Mouse (Mus musculus): ENCODE measurements around the gene Il9r. TPM values are rescaled to one million over a fixed set of nuclear protein-coding genes. Genes with fewer than 3 reads are reported as not detected.

Il9r gene
- total and polyA plus RNA-seq, 3 experiments: 20.0 to 52.1 (median 47.5) TPM

DNA sequence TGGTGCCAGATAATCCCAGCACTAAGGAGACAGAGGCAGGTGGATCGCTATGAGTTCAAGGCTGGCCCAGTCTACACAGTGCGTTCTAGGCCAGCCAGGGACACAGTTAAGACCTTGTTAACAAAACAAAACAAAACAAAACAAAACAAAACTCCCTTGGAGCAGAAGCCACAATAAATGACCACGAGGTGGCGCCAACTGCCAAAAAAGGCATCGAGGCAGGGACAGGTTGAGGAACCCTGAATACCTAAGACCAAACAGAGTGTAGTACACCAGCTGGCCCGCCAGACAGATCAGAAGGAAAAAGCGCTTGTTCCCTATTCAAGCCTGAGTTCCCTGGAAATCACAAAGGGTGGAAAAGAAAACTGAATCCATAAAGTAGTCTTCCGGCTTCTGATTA is 16.8 kb upstream of the Il9r start:
- H3K9me3 ChIP-seq (replicated peaks; ENCODE audit: low read length): no peaks in the 10 kb centered on the region
- no peaks in the 10 kb centered on the region for H3K79me2 ChIP-seq (replicated peaks; ENCODE audit: control insufficient read depth, extremely low read depth, insufficient read depth, poor library complexity, severe bottlenecking)
- H3K4me3 ChIP-seq (replicated peaks in 1 of 3; ENCODE audit: low read depth in 2 of 3, low read length in 2 of 3, poor library complexity in 1 of 3): no peak overlapping the region
- DNase-seq (ENCODE audit: extremely low read depth): peak; percentile 88
- H3K36me3 ChIP-seq (replicated peaks in 1 of 2; ENCODE audit: control insufficient read depth in 1 of 2, insufficient read depth in 1 of 2, low read length in 1 of 2): peaks cover 39 to 72% of the 10 kb centered on the region in 2 experiments
- no peak overlapping the region for H3K4me2 ChIP-seq (ENCODE audit: insufficient read depth, low read depth, poor library complexity, severe bottlenecking)
- H3K27me3 ChIP-seq (replicated peaks): no peaks in the 10 kb centered on the region
- dilution Hi-C loops (cut with MboI; ENCODE audit: extremely low pct_ligation_motif_present, extremely low pct_unique_long_range_greater_than_20kb, low sequenced_read_pairs): no loop called here
- H3K27ac ChIP-seq (ENCODE audit: insufficient read depth, low read depth): no peak overlapping the region
- in situ Hi-C loops (cut with MboI; ENCODE audit: low pct_ligation_motif_present, low pct_unique_long_range_greater_than_20kb, low sequenced_read_pairs): no loop called here
- no peak overlapping the region for H3K9ac ChIP-seq (ENCODE audit: insufficient read depth, low read depth)
- TF ChIP-seq SMC3 (IDR thresholded peaks at IDR 0.05; ENCODE audit: low read depth, low read length) (peak; percentile 98), KAT2A (IDR thresholded peaks at IDR 0.05; ENCODE audit: insufficient replicate concordance, low read length) (no peak), PAX5 (IDR thresholded peaks at IDR 0.05; ENCODE audit: low read length) (no peak), MXI1 (IDR thresholded peaks at IDR 0.05; ENCODE audit: low read depth, low read length) (no peak), USF1 (IDR thresholded peaks at IDR 0.05; ENCODE audit: low read depth, low read length) (no peak), TCF12 (IDR thresholded peaks at IDR 0.05; ENCODE audit: low read depth, low read length) (no peak), POLR2AphosphoS2 (IDR thresholded peaks at IDR 0.05; ENCODE audit: low read depth, low read length) (no peak), USF2 (conservative IDR thresholded peaks at IDR 0.05; ENCODE audit: low read depth, low read length) (no peak), UBTF (IDR thresholded peaks at IDR 0.05; ENCODE audit: low read depth, low read length) (no peak), MEF2A (IDR thresholded peaks at IDR 0.05; ENCODE audit: borderline replicate concordance, low read depth, low read length) (peak; percentile 27; the same call in 1 of the 2 replicates), POLR2A (IDR thresholded peaks at IDR 0.05; ENCODE audit: low read depth, low read length) (no peak), RAD21 (IDR thresholded peaks at IDR 0.05; ENCODE audit: low read depth, low read length) (peak; percentile 93), IRF4 (IDR thresholded peaks at IDR 0.05; ENCODE audit: low read depth, low read length) (peak; percentile 43; the same call in 1 of the 2 replicates), RCOR1 (conservative IDR thresholded peaks at IDR 0.05; ENCODE audit: low read depth, low read length) (no peak), ZC3H11A (IDR thresholded peaks at IDR 0.05; ENCODE audit: low read depth, low read length) (peak; percentile 69), GABPA (IDR thresholded peaks at IDR 0.05; ENCODE audit: insufficient replicate concordance, low read depth, low read length) (no peak), SIN3A (IDR thresholded peaks at IDR 0.05; ENCODE audit: low read length) (no peak), CTCF (conservative IDR thresholded peaks at IDR 0.05 in 1 of 2, IDR thresholded peaks at IDR 0.05 in 1 of 2; ENCODE audit: low read depth in 2 of 2, low read length in 2 of 2) (peak; percentile 50 to 97), ELF1 (IDR thresholded peaks at IDR 0.05; ENCODE audit: low read depth, low read length) (no peak), ZKSCAN1 (IDR thresholded peaks at IDR 0.05; ENCODE audit: borderline replicate concordance, low read depth, low read length) (no peak)
- H3K4me1 ChIP-seq (ENCODE audit: control insufficient read depth in 1 of 2, insufficient read depth in 2 of 2): peaks cover 4 to 43% of the 10 kb centered on the region in 2 experiments; a peak in 3 of 4 replicates

DNA sequence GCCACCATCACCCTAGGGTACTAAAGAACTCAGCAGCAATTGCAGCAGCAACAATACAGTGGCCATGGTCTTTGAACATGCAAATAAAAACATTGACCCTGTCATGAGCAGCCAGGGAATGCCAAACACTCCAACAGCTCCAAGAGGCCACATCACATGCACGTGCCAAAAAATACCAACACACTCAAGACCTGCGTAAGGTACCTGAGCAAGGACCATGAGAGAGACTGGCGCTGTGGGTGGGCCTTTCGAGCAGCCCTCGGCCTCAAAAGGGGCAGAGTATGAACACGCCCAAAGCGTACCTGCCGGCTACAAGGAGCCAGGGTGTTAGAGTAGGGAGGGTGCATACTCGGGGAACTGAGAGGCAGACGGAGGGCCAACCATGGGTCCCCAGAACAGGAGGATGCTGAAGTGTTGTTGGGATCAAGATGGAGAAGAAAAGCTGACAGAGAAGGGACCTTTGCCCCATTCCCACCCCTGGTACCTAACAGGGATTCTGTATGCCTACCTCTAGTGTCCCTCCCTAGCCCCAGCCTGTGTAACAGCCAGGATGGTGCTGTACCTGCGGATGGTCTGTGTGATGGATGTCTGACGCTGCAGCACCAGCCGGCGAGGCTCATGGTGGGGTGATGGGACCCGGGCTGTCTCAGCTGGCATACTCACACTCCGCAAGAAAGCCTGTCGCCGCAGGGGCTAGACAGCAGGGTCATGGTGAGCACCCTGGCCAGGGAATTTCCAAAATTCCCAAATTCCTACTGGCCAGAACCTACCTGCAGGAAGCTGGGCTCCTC is 15.5 kb upstream of the Il9r start:
- Histone ChIP-seq H3K4me1 (ENCODE audit: control insufficient read depth in 1 of 2, insufficient read depth in 2 of 2) (peaks cover under 1 to 35% of the 10 kb centered on the region in 2 experiments; a peak in 3 of 4 replicates), H3K27ac (ENCODE audit: insufficient read depth, low read depth) (no peak overlapping the region), H3K4me2 (ENCODE audit: insufficient read depth, low read depth, poor library complexity, severe bottlenecking) (no peak overlapping the region), H3K27me3 (replicated peaks) (no peaks in the 10 kb centered on the region), H3K9ac (ENCODE audit: insufficient read depth, low read depth) (no peak overlapping the region), H3K36me3 (replicated peaks in 1 of 2; ENCODE audit: control insufficient read depth in 1 of 2, insufficient read depth in 1 of 2, low read length in 1 of 2) (peaks cover 51 to 85% of the 10 kb centered on the region in 2 experiments), H3K9me3 (replicated peaks; ENCODE audit: low read length) (no peaks in the 10 kb centered on the region), H3K4me3 (replicated peaks in 1 of 3; ENCODE audit: low read depth in 2 of 3, low read length in 2 of 3, poor library complexity in 1 of 3) (no peak overlapping the region), H3K79me2 (replicated peaks; ENCODE audit: control insufficient read depth, extremely low read depth, insufficient read depth, poor library complexity, severe bottlenecking) (no peaks in the 10 kb centered on the region)
- in situ Hi-C loops (cut with MboI; ENCODE audit: low pct_ligation_motif_present, low pct_unique_long_range_greater_than_20kb, low sequenced_read_pairs): no loop called here
- DNase-seq (ENCODE audit: extremely low read depth): no peak
- TF ChIP-seq HCFC1 (IDR thresholded peaks at IDR 0.05; ENCODE audit: low read depth, low read length) (no peak), JUND (conservative IDR thresholded peaks at IDR 0.05; ENCODE audit: low read depth, low read length) (no peak)
- dilution Hi-C loops (cut with MboI; ENCODE audit: extremely low pct_ligation_motif_present, extremely low pct_unique_long_range_greater_than_20kb, low sequenced_read_pairs): no loop called here
